Mouse (Mus musculus): Measurements from ENCODE around the gene Cmtm3.

GRCm38 (mm10) chr8:104334196-104334595, 5.0 kb upstream of the Cmtm3 start:
- no peak for TF ChIP-seq CTCF (IDR thresholded peaks at IDR 0.05; ENCODE audit: control insufficient read depth, insufficient read depth, low read length)
- TF ChIP-seq POLR2A (IDR thresholded peaks at IDR 0.05; ENCODE audit: borderline replicate concordance, control insufficient read depth, low read depth, low read length): no peak

Measured in bone marrow, adult 2 months (tissue).